Mouse (Mus musculus): ENCODE measurements around the gene Pibf1. TPM values are rescaled to one million over a fixed set of nuclear protein-coding genes. Genes with fewer than 3 reads are reported as not detected.

Gene Pibf1
- polyA plus RNA-seq, 1 experiment from 2014 or later, result 24.8 TPM

DNA sequence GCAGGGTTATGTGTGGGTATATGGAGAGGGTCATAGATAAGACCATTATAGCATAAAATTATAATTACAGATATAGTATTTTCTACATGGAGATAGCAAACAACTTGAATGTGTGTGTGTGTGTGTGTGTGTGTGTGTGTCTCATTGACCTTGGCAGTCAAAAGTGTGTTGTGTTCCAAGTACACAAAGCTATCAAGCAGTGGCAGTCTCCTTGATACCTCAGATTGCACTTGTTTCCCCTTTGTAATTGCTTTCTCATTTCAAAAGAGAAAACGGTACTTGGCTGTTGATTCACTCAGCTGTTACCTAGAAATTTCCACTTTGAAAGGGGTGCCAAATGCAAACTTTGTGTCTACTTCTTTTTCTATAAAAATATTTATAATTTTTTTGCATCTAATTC is 28.3 kb downstream of the Pibf1 start:
- no peak overlapping the region for H3K4me3 ChIP-seq (ENCODE audit: low read depth, low read length)
- no peaks in the 10 kb centered on the region for H3K4me1 ChIP-seq (ENCODE audit: control insufficient read depth, insufficient read depth, low read length)
- no peaks in the 10 kb centered on the region for H3K27me3 ChIP-seq (ENCODE audit: control insufficient read depth, insufficient read depth, low read length)
- no peak overlapping the region for H3K27ac ChIP-seq (replicated peaks; ENCODE audit: low read depth, low read length)
- DNase-seq (ENCODE audit: low spot score), result no peak
- H3K9me3 ChIP-seq (ENCODE audit: control insufficient read depth, low read length), result no peaks in the 10 kb centered on the region
- no peaks in the 10 kb centered on the region for H3K36me3 ChIP-seq (ENCODE audit: control insufficient read depth, insufficient read depth, low read length)
- no peak overlapping the region for H3K9ac ChIP-seq (ENCODE audit: low read length)
- ATAC-seq (ENCODE audit: insufficient number of reproducible peaks, low FRiP score, low TSS enrichment, low read depth), result no peak
- H3K4me2 ChIP-seq (ENCODE audit: low read depth, severe bottlenecking), result no peak overlapping the region
- WGBS, result 84% methylated on average over 1 of the region's 1 CpGs

DNA sequence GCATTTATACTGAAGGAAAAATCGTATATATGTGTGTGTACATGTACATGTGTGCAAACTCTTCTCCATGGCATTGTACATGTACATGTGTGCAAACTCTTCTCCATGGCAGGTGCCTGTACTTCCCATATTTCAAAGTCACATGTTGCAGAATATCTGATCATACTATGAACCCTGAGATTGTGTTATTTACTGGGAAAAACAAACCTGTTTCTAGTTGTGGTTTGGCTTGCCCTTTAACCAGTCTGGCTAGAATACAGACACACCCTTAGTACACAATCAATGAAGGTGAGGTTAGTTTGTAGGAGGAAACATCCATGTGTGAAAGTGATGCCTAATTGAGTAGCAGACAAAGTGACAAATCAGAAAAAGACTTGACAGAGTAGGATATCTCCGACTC is 29.8 kb downstream of the Pibf1 start:
- H3K4me1 ChIP-seq (ENCODE audit: control insufficient read depth, insufficient read depth, low read length), result no peaks in the 10 kb centered on the region
- DNase-seq (ENCODE audit: low spot score) (no peak), ATAC-seq (ENCODE audit: insufficient number of reproducible peaks, low FRiP score, low TSS enrichment, low read depth) (no peak)
- H3K4me3 ChIP-seq (ENCODE audit: low read depth, low read length), result no peak overlapping the region
- no peaks in the 10 kb centered on the region for H3K27me3 ChIP-seq (ENCODE audit: control insufficient read depth, insufficient read depth, low read length)
- H3K9ac ChIP-seq (ENCODE audit: low read length), result no peak overlapping the region
- H3K36me3 ChIP-seq (ENCODE audit: control insufficient read depth, insufficient read depth, low read length), result no peaks in the 10 kb centered on the region
- no peak overlapping the region for H3K4me2 ChIP-seq (ENCODE audit: low read depth, severe bottlenecking)
- no peak overlapping the region for H3K27ac ChIP-seq (replicated peaks; ENCODE audit: low read depth, low read length)
- H3K9me3 ChIP-seq (ENCODE audit: control insufficient read depth, low read length), result no peaks in the 10 kb centered on the region
- WGBS, result 90% methylated on average over 2 of the region's 2 CpGs

DNA sequence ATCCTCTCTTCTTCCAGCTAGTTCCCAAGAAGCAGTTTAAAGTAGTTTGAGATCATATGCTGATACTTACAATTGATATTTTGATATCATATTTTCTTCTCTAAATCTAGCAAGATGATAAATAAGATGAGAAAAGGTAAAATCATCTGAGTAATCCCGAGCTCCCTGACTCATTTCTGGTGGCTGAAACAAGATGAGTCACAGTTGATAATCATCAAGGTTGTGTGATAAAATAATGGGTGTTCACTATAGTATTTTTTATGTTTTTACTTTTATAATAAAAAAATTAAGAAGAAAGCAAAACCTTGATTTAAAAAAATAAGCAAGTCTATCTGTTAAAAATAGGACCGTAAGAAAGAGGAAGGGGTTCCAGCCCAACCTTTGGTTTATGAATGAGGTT is 34.8 kb downstream of the Pibf1 start:
- Histone ChIP-seq H3K36me3 (ENCODE audit: control insufficient read depth, insufficient read depth, low read length) (no peaks in the 10 kb centered on the region; the same call in 1 of the 2 replicates), H3K9ac (ENCODE audit: low read length) (no peak overlapping the region), H3K4me3 (ENCODE audit: low read depth, low read length) (no peak overlapping the region), H3K27me3 (ENCODE audit: control insufficient read depth, insufficient read depth, low read length) (no peaks in the 10 kb centered on the region), H3K4me2 (ENCODE audit: low read depth, severe bottlenecking) (no peak overlapping the region), H3K27ac (replicated peaks; ENCODE audit: low read depth, low read length) (no peak overlapping the region), H3K9me3 (ENCODE audit: control insufficient read depth, low read length) (no peaks in the 10 kb centered on the region), H3K4me1 (ENCODE audit: control insufficient read depth, insufficient read depth, low read length) (no peaks in the 10 kb centered on the region)
- no peak for DNase-seq (ENCODE audit: low spot score)
- 88% methylated on average over 2 of the region's 2 CpGs for WGBS
- no peak for ATAC-seq (ENCODE audit: insufficient number of reproducible peaks, low FRiP score, low TSS enrichment, low read depth)

DNA sequence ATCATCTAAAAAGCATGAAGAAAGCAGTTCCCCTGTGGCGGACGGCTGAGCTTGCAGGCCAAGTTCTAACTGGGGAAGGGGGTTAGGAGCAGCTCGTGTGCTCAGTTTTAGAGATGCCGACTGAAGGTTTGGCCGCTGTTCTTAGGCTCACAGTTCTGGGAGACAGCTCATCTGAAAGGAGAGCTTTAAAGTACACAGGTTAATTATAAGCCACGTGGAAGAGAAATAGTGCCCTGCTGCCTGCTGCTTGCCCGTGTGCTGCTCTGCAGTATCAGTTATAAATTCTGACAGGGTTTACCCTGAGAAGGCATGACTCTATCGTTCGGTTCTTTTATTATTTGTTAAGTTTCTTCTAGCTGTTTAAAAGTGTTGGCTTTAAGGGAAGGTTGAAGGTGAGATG is 36.5 kb downstream of the Pibf1 start:
- H3K36me3 ChIP-seq (ENCODE audit: control insufficient read depth, insufficient read depth, low read length), result no peaks in the 10 kb centered on the region; the same call in 1 of the 2 replicates
- 86% methylated on average over 9 of the region's 9 CpGs for WGBS
- no peaks in the 10 kb centered on the region for H3K4me1 ChIP-seq (ENCODE audit: control insufficient read depth, insufficient read depth, low read length)
- H3K9ac ChIP-seq (ENCODE audit: low read length), result no peak overlapping the region
- H3K27me3 ChIP-seq (ENCODE audit: control insufficient read depth, insufficient read depth, low read length), result no peaks in the 10 kb centered on the region
- no peaks in the 10 kb centered on the region for H3K9me3 ChIP-seq (ENCODE audit: control insufficient read depth, low read length)
- no peak overlapping the region for H3K4me2 ChIP-seq (ENCODE audit: low read depth, severe bottlenecking)
- ATAC-seq (ENCODE audit: insufficient number of reproducible peaks, low FRiP score, low TSS enrichment, low read depth) (no peak), DNase-seq (ENCODE audit: low spot score) (no peak)
- no peak overlapping the region for H3K27ac ChIP-seq (replicated peaks; ENCODE audit: low read depth, low read length)
- H3K4me3 ChIP-seq (ENCODE audit: low read depth, low read length), result no peak overlapping the region

DNA sequence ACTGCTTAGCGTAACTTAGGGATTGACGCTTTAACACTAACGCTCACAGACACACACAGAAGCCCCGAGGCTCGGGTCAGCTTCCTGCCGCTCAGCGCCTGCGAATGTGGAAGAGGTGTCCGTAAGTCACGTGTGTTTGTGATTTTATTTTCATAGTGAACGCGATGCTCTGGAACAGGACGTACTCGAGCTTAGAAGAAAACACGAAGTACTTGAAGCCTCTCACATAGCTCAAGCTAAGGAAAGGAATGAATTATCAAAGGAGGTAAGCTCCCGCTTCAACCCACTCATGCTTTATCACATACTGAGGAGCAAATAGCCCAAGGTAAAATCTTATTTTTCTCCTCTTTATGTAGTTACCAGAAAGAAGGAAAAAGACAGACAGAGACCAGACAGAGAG is 37.1 kb downstream of the Pibf1 start:
- ATAC-seq (ENCODE audit: insufficient number of reproducible peaks, low FRiP score, low TSS enrichment, low read depth), result no peak
- H3K9me3 ChIP-seq (ENCODE audit: control insufficient read depth, low read length), result no peaks in the 10 kb centered on the region

DNA sequence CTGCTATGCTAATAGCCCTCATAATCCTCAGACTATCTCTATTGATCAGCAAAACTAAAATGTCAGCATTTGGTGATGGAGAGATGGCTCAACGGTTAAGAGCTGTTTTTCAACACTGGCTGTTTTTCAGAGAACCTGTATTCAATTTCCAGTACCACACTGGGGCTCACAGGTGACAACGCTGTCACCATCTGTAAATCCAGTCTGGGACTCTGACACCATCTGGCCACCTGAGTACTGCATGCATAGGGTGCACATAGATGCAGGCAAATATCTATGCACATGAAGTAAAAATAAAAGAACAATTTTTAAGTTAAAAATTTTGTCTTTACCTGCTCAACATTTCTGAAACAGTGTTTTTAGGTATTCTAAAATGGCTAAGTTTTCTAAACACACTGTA is 40.8 kb downstream of the Pibf1 start:
- H3K9ac ChIP-seq (ENCODE audit: low read length), result no peak overlapping the region
- peaks cover 2% of the 10 kb centered on the region for H3K36me3 ChIP-seq (ENCODE audit: control insufficient read depth, insufficient read depth, low read length)
- no peaks in the 10 kb centered on the region for H3K4me1 ChIP-seq (ENCODE audit: control insufficient read depth, insufficient read depth, low read length)
- DNase-seq (ENCODE audit: low spot score), result no peak
- no peak overlapping the region for H3K27ac ChIP-seq (replicated peaks; ENCODE audit: low read depth, low read length)
- no peak overlapping the region for H3K4me3 ChIP-seq (ENCODE audit: low read depth, low read length)
- H3K4me2 ChIP-seq (ENCODE audit: low read depth, severe bottlenecking), result no peak overlapping the region
- H3K27me3 ChIP-seq (ENCODE audit: control insufficient read depth, insufficient read depth, low read length), result no peaks in the 10 kb centered on the region
- 89% methylated on average over 2 of the region's 2 CpGs for WGBS
- no peaks in the 10 kb centered on the region for H3K9me3 ChIP-seq (ENCODE audit: control insufficient read depth, low read length)
- ATAC-seq (ENCODE audit: insufficient number of reproducible peaks, low FRiP score, low TSS enrichment, low read depth), result no peak

More for the DNA sequence above, 37.1 kb downstream of the Pibf1 start:
- Histone ChIP-seq H3K4me2 (ENCODE audit: low read depth, severe bottlenecking) (no peak overlapping the region), H3K4me3 (ENCODE audit: low read depth, low read length) (no peak overlapping the region), H3K9ac (ENCODE audit: low read length) (no peak overlapping the region), H3K27me3 (ENCODE audit: control insufficient read depth, insufficient read depth, low read length) (no peaks in the 10 kb centered on the region), H3K36me3 (ENCODE audit: control insufficient read depth, insufficient read depth, low read length) (no peaks in the 10 kb centered on the region; the same call in 1 of the 2 replicates), H3K27ac (replicated peaks; ENCODE audit: low read depth, low read length) (no peak overlapping the region), H3K4me1 (ENCODE audit: control insufficient read depth, insufficient read depth, low read length) (no peaks in the 10 kb centered on the region)
- DNase-seq (ENCODE audit: low spot score), result no peak
- 91% methylated on average over 16 of the region's 16 CpGs for WGBS

DNA sequence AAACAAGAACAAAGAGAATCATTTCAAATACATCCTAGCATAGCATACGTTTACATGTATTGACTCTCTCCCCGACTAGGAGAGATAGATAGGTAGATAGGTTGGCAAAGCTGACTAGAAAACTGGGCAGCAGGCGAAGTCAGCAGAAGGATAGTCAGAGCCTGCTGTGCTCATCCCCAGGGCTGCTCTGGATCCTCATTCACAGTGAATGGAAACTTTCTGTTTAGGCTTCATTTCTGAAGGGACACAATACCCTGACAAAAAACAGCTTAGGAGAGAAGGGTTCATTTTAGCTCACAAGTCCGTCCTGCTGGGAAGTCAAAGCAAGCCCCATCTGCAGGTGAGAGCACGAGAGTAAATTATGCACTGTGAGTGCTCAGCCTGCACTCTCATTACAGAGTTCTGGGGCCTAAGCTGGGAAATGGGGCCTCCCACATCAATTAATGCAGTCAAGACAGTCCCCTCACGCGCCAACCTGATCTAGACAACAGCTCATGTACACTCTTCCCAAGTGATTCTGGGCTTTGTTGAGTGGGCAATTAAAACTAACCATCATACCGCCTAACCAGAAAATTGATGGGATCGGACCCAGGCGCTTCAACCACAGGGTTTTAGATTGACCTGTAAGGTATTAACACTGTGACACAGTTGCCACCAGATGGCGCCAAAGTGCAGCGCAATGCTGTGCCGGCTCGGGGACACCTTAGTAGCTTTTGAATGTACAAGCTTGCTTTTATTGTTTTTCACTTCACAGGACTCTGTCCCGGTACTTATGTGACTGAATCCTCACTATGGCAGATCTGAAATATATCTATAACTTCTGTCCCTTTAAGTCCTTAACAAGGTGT is 42.8 kb downstream of the Pibf1 start:
- Histone ChIP-seq H3K36me3 (ENCODE audit: control insufficient read depth, insufficient read depth, low read length) (peaks cover 2% of the 10 kb centered on the region; the same call in 1 of the 2 replicates), H3K4me2 (ENCODE audit: low read depth, severe bottlenecking) (no peak overlapping the region), H3K27me3 (ENCODE audit: control insufficient read depth, insufficient read depth, low read length) (no peaks in the 10 kb centered on the region), H3K9me3 (ENCODE audit: control insufficient read depth, low read length) (no peaks in the 10 kb centered on the region), H3K9ac (ENCODE audit: low read length) (no peak overlapping the region), H3K4me3 (ENCODE audit: low read depth, low read length) (no peak overlapping the region), H3K4me1 (ENCODE audit: control insufficient read depth, insufficient read depth, low read length) (no peaks in the 10 kb centered on the region), H3K27ac (replicated peaks; ENCODE audit: low read depth, low read length) (no peak overlapping the region)
- WGBS, result 25% methylated on average over 15 of the region's 15 CpGs
- DNase-seq (ENCODE audit: low spot score), result peak; percentile 93
- peak; percentile 76 for ATAC-seq (ENCODE audit: insufficient number of reproducible peaks, low FRiP score, low TSS enrichment, low read depth)

DNA sequence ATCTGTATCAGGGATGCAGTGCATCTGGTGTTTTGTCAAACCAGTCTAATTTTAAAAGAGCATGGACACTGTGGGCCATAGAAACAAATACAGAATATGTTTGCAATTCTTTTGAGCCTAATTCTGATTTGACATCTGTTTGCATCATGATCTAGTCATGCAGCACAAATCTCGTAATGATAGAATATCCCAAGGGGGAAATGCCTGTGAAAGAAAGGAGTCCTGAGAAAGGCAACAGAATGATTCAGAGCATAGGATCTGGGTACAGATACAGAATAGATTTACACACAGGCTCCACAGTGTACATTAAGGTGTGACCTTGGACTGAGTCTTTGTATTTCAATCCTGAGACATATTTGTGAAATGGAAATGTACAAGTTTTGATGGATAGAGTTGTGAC is 47.6 kb downstream of the Pibf1 start:
- no peak for DNase-seq (ENCODE audit: low spot score)
- ATAC-seq (ENCODE audit: insufficient number of reproducible peaks, low FRiP score, low TSS enrichment, low read depth), result no peak
- Histone ChIP-seq H3K4me1 (ENCODE audit: control insufficient read depth, insufficient read depth, low read length) (no peaks in the 10 kb centered on the region), H3K9me3 (ENCODE audit: control insufficient read depth, low read length) (no peaks in the 10 kb centered on the region), H3K27me3 (ENCODE audit: control insufficient read depth, insufficient read depth, low read length) (no peaks in the 10 kb centered on the region), H3K4me3 (ENCODE audit: low read depth, low read length) (no peak overlapping the region), H3K27ac (replicated peaks; ENCODE audit: low read depth, low read length) (no peak overlapping the region), H3K36me3 (ENCODE audit: control insufficient read depth, insufficient read depth, low read length) (peaks cover 2% of the 10 kb centered on the region), H3K9ac (ENCODE audit: low read length) (no peak overlapping the region), H3K4me2 (ENCODE audit: low read depth, severe bottlenecking) (no peak overlapping the region)
- 88% methylated on average over 1 of the region's 1 CpGs for WGBS
